Mouse (Mus musculus) lung, embryonic 16.5 days (tissue): ENCODE results near the gene Dlgap1. TPM values are rescaled to one million over a fixed set of nuclear protein-coding genes. Genes with fewer than 3 reads are reported as not detected.

Experiments used
- ATAC-seq: fragments of 200-750 bp; cut with Nextera tagmentation; 2 replicates; pipeline ENCODE4 v1.8.0; 2017; ENCODE audit warnings: low read depth, mild to moderate bottlenecking, moderate library complexity
- H3K27ac ChIP-seq: fragments of 300-500 bp; sonication (generic); 2 replicates; pipeline ENCODE4 v1.5.1; 2014; ENCODE audit warnings: mild to moderate bottlenecking, control low read depth, low read length
- H3K27me3 ChIP-seq: fragments of 300-500 bp; sonication (generic); 2 replicates; pipeline ENCODE4 v1.6.1; 2014; ENCODE audit warnings: low read depth, low read length, mixed read lengths; ENCODE audit not compliant: control insufficient read depth, insufficient read depth
- H3K36me3 ChIP-seq: fragments of 300-500 bp; sonication (generic); 2 replicates; pipeline ENCODE4 v1.6.1; 2014; ENCODE audit warnings: low read length; ENCODE audit not compliant: control insufficient read depth, insufficient read depth
- H3K4me1 ChIP-seq: fragments of 300-500 bp; sonication (generic); replicated peaks from 2 replicates; pipeline ENCODE4 v1.6.1; 2014; ENCODE audit warnings: low read length, mixed read lengths; ENCODE audit not compliant: control insufficient read depth, insufficient read depth
- H3K4me2 ChIP-seq: fragments of 300-500 bp; sonication (generic); 2 replicates; pipeline ENCODE4 v1.6.1; 2014; ENCODE audit warnings: low read depth, low read length, control low read depth
- H3K4me3 ChIP-seq: fragments of 300-500 bp; sonication (generic); 2 replicates; pipeline ENCODE4 v1.5.1; 2014; ENCODE audit warnings: mild to moderate bottlenecking, low read length, control low read depth
- H3K9ac ChIP-seq: fragments of 300-500 bp; sonication (generic); 2 replicates; pipeline ENCODE4 v1.6.1; 2014; ENCODE audit warnings: low read length, control low read depth
- H3K9me3 ChIP-seq: fragments of 300-500 bp; sonication (generic); 2 replicates; pipeline ENCODE4 v1.6.1; 2016; ENCODE audit warnings: low read length; ENCODE audit not compliant: control insufficient read depth
- WGBS: fragments of 180-500 bp; shearing (Covaris S2); extraction: QIAGEN DNeasy Blood & Tissue Kit; methylation state at CpG from one replicate; pipeline ENCODE4 v1.1.7; 2014; 5-methylcytosine and 5-hydroxymethylcytosine counted together
- polyA plus RNA-seq: library from polyadenylated mRNA; unstranded; fragments of >200 nt; fragmentation: Nextera tagmentation; extraction: Ambion mirVana; gene quantifications from 2 replicates; pipeline ENCODE4 v1.2.1, GENCODE M21; 2015

The Dlgap1 gene
- polyA plus RNA-seq: 0.70 TPM in 2 replicates

DNA sequence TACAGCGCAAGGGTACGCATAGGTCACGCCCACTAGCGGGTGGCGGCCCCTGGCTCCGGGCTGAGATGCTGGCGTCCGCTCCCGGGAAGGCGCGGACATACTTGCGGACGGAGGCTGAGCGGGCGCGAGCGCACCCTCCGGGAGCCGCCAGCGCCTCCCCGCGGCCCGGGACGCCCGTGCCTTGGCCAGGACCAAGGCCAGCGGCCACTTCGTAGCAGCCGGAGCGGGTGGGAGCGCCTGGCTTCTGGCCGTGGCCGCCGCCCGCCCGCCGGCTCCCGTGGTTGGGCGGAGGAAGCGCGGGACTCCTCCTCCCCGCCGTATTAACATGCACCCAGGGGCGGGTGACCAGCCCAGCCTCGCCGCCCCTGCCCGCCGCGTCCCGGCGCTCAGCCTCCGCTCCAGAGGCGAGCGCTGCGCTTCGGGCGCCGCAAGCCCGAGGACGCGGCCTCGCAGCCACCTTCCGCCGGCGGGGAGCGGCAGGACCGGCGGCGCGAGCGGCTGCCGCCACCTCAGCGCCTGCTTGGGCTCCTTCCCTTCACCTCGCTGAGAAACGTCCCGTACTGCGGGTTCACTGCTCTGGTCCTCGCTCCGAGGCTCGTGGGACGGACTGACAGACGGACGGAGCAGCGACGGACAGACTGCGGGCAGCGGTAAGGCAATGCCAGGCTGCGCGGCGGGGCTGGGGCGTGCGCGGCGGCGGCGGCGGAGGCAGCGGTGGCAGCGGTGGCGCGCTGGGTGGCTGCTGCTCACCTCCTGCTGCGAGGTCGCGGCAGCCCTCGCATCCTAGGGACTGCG, at the start of gene Dlgap1:
TSS of gene Dlgap1 (plus strand) at position 53 of the 795 bp plus-strand sequence.
- under 1% methylated on average over 41 of the region's 105 CpGs for WGBS
- Histone ChIP-seq H3K27me3 (peaks cover 29% of the 10 kb centered on the region), H3K4me3 (peak within 1 kb of the TSS; percentile 55), H3K4me2 (peak within 1 kb of the TSS; percentile 96), H3K9ac (peak within 1 kb of the TSS; percentile 24; the same call in 1 of the 2 replicates), H3K27ac (no peak within 1 kb of the TSS), H3K36me3 (no peaks in the 10 kb centered on the region), H3K4me1 (peaks cover 7% of the 10 kb centered on the region), H3K9me3 (no peaks in the 10 kb centered on the region)
- ATAC-seq: peak; percentile 98

GRCm38 (mm10) chr17:69954936-69955335, 13.9 kb upstream of the Dlgap1 start:
- 54% methylated on average over 1 of the region's 1 CpGs for WGBS
- H3K9ac ChIP-seq: no peak overlapping the region
- H3K9me3 ChIP-seq: no peaks in the 10 kb centered on the region
- no peak for ATAC-seq
- no peak overlapping the region for H3K4me2 ChIP-seq
- H3K4me1 ChIP-seq: no peaks in the 10 kb centered on the region
- H3K36me3 ChIP-seq: no peaks in the 10 kb centered on the region
- H3K27me3 ChIP-seq: no peaks in the 10 kb centered on the region
- no peak overlapping the region for H3K4me3 ChIP-seq
- H3K27ac ChIP-seq: no peak overlapping the region

DNA sequence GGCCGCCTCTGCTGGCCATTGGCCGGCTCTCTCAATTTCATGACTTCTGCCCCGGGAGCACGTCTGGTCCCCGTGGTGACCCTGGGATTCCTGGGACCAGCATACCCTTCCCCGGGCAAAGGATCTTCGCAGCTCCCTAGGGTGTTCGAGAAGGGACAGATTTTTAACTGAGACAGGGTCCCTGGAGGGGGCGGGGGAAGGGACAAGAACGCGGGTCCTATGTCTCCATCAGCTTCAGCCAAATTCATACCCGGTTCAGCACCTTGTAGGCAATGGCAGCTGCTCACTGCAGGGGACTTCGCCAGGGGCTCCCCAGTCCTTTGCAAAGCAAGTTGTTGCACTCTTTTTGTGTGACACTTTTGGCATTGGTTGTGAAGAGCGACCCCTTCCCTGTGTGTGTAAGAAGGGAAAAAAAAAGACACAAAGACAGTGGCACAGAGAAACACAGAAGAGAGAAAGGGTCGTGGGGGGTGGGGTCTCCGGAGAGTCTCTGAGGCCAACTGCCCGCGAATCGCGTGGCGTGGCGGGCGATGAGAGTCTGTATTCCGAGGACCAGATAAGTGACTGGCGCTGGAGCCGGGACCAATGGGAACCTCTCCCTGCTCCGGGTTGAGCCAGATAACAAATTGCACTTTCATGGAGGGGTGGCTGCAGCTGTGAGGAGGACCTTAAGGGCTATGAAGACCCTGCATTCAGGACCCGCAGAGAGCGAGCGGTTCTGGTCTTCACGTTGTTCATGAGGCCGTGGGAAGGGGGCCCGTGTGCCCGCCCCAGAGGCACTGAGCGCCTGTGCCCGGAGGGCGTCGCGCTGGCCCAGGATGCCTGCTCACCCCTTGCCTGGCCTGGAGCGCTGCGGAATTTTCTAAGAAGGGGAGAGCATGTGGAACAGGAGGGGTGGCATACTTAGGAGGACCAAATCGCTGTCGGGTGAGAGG, 1.2 kb downstream of the Dlgap1 start:
- ATAC-seq: peak; percentile 15; the same call in 1 of the 2 replicates
- WGBS: 2% methylated on average over 43 of the region's 43 CpGs
- Histone ChIP-seq H3K4me3 (peak overlapping the region; percentile 55), H3K9ac (no peak overlapping the region; the same call in 1 of the 2 replicates), H3K4me2 (peak overlapping the region; percentile 96), H3K27ac (no peak overlapping the region), H3K9me3 (no peaks in the 10 kb centered on the region), H3K27me3 (peaks cover 29% of the 10 kb centered on the region), H3K36me3 (no peaks in the 10 kb centered on the region), H3K4me1 (peaks cover 7% of the 10 kb centered on the region)

DNA sequence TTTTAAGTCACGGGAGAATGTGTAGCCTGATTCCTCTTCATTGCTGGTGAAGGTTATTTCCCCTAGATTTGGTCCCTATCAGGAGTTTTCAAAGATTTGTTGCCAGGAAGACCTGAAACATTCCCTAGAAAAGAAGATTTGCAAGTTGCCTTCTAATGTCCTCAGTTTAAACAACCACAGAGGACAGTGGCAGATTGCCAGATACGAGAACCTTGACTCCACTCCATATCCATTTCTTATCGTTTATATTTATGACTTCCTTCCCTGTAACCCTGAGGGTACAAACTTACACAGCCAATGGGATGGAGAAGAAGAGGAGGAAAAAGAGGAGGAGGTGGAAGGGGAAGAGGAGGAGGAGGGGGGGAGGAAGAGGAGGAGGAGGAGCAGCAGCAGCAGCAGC, 4.2 kb downstream of the Dlgap1 start:
- no peaks in the 10 kb centered on the region for H3K36me3 ChIP-seq
- H3K4me2 ChIP-seq: no peak overlapping the region
- H3K4me3 ChIP-seq: no peak overlapping the region
- no peak for ATAC-seq
- H3K27me3 ChIP-seq: peaks cover 29% of the 10 kb centered on the region
- WGBS: 40% methylated on average over 3 of the region's 3 CpGs
- no peak overlapping the region for H3K9ac ChIP-seq
- H3K27ac ChIP-seq: no peak overlapping the region
- H3K9me3 ChIP-seq: no peaks in the 10 kb centered on the region
- H3K4me1 ChIP-seq: peaks cover 7% of the 10 kb centered on the region

DNA sequence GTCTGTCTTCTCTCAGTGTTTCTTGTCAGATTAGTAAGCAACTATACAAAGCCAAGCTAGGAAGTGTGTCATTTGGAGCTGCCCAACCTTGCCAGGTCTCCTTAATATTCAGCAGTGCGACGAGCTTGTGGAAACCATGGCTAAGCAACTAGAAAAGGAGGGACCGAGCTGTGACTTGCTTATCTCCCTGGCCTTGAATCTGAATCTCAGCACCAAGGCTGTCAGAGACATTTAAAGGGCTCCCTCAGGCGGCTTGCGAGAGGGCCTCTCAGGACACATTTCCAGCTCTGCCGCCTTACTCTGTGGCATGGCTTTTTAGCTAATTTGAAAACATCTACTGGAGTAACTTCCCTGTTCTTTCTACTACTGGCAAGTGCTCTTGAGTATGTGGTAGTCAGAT, 5.1 kb downstream of the Dlgap1 start:
- H3K4me1 ChIP-seq: peaks cover 5% of the 10 kb centered on the region
- H3K4me2 ChIP-seq: no peak overlapping the region
- no peak overlapping the region for H3K4me3 ChIP-seq
- ATAC-seq: no peak
- WGBS: 46% methylated on average over 6 of the region's 6 CpGs
- H3K27me3 ChIP-seq: peaks cover 25% of the 10 kb centered on the region
- no peak overlapping the region for H3K27ac ChIP-seq
- no peaks in the 10 kb centered on the region for H3K36me3 ChIP-seq
- no peak overlapping the region for H3K9ac ChIP-seq
- no peaks in the 10 kb centered on the region for H3K9me3 ChIP-seq

- 37% methylated on average over 6 of the region's 6 CpGs for WGBS
- Histone ChIP-seq H3K9me3 (no peaks in the 10 kb centered on the region), H3K4me1 (no peaks in the 10 kb centered on the region), H3K27ac (no peak overlapping the region), H3K4me2 (no peak overlapping the region), H3K36me3 (no peaks in the 10 kb centered on the region), H3K4me3 (no peak overlapping the region), H3K27me3 (no peaks in the 10 kb centered on the region), H3K9ac (no peak overlapping the region)
- ATAC-seq: no peak
Measured at GRCm38 (mm10) chr17:69982236-69982923, 13.5 kb downstream of the Dlgap1 start.

DNA sequence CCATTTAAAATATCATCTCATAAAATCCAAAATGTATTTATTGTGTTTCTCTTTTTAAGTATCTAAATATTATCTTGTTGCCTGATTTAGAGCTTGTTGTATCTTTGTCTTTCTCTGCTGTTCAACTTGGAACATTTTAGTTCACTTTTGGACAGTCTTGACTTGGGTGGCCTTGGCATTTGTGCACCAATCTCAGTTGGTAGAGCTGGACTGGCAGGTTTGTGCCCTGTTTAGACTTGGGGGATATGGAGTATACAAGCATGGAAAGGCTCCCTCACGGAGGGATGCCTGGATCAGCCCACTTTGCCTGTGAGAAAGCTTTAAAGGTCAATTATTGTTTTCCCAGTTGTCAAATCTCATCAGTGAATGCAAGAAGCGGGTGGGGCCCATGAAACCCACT, 27.5 kb downstream of the Dlgap1 start:
- 76% methylated on average over 2 of the region's 2 CpGs for WGBS
- Histone ChIP-seq H3K4me1 (no peaks in the 10 kb centered on the region), H3K4me3 (no peak overlapping the region), H3K36me3 (no peaks in the 10 kb centered on the region), H3K4me2 (no peak overlapping the region), H3K27me3 (no peaks in the 10 kb centered on the region), H3K9me3 (no peaks in the 10 kb centered on the region), H3K27ac (no peak overlapping the region), H3K9ac (no peak overlapping the region)
- ATAC-seq: no peak

GRCm38 (mm10) chr17:70002026-70002425, 33.2 kb downstream of the Dlgap1 start:
- no peaks in the 10 kb centered on the region for H3K4me1 ChIP-seq
- H3K27me3 ChIP-seq: no peaks in the 10 kb centered on the region
- no peaks in the 10 kb centered on the region for H3K9me3 ChIP-seq
- no peaks in the 10 kb centered on the region for H3K36me3 ChIP-seq
- no peak overlapping the region for H3K4me3 ChIP-seq
- no peak for ATAC-seq
- H3K4me2 ChIP-seq: no peak overlapping the region
- 88% methylated on average over 3 of the region's 3 CpGs for WGBS
- no peak overlapping the region for H3K27ac ChIP-seq
- H3K9ac ChIP-seq: no peak overlapping the region

- WGBS: 69% methylated on average over 6 of the region's 6 CpGs
- ATAC-seq: no peak
- H3K4me3 ChIP-seq: no peak overlapping the region
- no peaks in the 10 kb centered on the region for H3K9me3 ChIP-seq
- no peak overlapping the region for H3K9ac ChIP-seq
- H3K27me3 ChIP-seq: no peaks in the 10 kb centered on the region
- no peaks in the 10 kb centered on the region for H3K36me3 ChIP-seq
- no peak overlapping the region for H3K27ac ChIP-seq
- H3K4me2 ChIP-seq: no peak overlapping the region
- H3K4me1 ChIP-seq: no peaks in the 10 kb centered on the region
Measured at GRCm38 (mm10) chr17:70004628-70005027, 35.8 kb downstream of the Dlgap1 start.
